Mouse (Mus musculus) cerebellum, adult (tissue): ENCODE results near the gene Lrrc55.
A peak's percentile ranks its signal among the peaks of the same experiment; 100 is the strongest.
"Not testable (repeated sequence)": the region's sequence is repeated elsewhere in the genome, so short reads cannot be mapped to it uniquely, and the experiment has no call there.

ENCODE experiments used
- ATAC-seq: cut with Nextera tagmentation; 2 replicates; pipeline ENCODE4 v1.9.2; 2017; ENCODE audit warnings: mild to moderate bottlenecking, moderate library complexity, mixed read lengths; ENCODE audit not compliant: insufficient number of reproducible peaks, low FRiP score, low TSS enrichment

Lrrc55 gene

DNA sequence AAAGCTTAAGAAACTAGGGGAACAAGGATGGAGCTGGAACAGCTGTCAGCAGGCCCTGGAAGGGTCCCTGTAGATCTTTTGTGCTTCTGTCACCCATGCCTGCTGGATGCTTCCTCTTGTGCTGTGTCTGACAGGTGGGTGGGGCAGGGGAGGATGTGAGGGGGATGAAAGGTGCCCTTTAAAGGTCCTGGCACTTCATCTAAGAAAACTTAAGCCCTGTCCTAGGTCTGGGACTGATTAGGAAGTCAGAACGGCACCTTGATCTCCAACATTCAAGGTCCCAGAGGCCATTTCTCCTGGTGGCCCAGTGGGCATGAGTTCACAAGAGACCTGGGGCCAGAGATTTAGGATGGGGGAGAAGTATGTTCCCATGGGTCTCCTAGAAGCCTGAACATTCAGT lies at the start of gene Lrrc55:
Lrrc55 (minus strand) TSS at position 297 of the 400 bp plus-strand sequence.
- ATAC-seq: no peak

GRCm38 (mm10) chr2:85246506-85247082 lies 49.6 kb upstream of the Lrrc55 start:
- peak; percentile 73 for ATAC-seq

DNA sequence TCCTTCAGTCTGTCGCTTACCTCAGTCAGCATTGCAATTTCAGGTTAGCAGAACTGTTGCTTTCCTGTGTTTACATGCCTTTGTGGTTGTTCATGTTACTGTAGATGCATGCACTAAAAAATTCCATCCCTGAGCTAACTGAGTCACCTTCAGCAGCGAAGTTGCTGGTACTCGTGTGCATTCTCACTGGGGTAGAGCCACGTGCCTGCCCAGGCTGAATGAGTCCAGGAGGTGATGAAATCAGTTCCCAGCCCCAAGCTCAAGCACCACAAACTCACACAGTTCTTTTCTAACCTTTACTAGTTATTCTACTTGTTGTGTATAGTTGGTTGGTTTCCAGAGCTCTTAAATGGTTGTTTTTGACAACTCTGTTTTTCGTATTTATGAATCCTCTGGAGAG lies 48.7 kb upstream of the Lrrc55 start:
- ATAC-seq: no peak

GRCm38 (mm10) chr2:85238068-85238667 lies 41.2 kb upstream of the Lrrc55 start:
- no peak for ATAC-seq

DNA sequence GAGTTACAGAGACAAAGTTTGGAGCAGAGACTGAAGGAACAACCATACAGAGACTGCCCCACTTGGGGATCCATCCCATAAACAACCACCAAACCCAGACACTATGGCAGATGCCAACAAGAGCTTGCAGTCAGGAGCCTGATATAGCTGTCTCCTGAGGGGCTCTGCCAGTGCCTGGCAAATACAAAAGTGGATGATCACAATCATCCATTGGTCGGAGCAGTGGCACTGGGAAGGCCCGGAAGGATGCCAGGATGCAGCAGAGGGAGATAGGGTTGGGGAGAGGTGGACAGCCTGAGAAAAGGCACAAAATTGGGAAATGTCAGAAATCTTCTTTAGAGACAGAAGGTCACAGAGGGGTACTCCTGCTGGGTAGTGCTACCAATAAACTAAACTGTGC lies 40.2 kb upstream of the Lrrc55 start:
- ATAC-seq: not testable (repeated sequence)

GRCm38 (mm10) chr2:85230771-85231511 lies 33.9 kb upstream of the Lrrc55 start:
- ATAC-seq: no peak

- no peak for ATAC-seq
Observed at GRCm38 (mm10) chr2:85229606-85230005, 32.6 kb upstream of the Lrrc55 start.

- ATAC-seq: no peak
Observed at GRCm38 (mm10) chr2:85227816-85228335, 30.9 kb upstream of the Lrrc55 start.

DNA sequence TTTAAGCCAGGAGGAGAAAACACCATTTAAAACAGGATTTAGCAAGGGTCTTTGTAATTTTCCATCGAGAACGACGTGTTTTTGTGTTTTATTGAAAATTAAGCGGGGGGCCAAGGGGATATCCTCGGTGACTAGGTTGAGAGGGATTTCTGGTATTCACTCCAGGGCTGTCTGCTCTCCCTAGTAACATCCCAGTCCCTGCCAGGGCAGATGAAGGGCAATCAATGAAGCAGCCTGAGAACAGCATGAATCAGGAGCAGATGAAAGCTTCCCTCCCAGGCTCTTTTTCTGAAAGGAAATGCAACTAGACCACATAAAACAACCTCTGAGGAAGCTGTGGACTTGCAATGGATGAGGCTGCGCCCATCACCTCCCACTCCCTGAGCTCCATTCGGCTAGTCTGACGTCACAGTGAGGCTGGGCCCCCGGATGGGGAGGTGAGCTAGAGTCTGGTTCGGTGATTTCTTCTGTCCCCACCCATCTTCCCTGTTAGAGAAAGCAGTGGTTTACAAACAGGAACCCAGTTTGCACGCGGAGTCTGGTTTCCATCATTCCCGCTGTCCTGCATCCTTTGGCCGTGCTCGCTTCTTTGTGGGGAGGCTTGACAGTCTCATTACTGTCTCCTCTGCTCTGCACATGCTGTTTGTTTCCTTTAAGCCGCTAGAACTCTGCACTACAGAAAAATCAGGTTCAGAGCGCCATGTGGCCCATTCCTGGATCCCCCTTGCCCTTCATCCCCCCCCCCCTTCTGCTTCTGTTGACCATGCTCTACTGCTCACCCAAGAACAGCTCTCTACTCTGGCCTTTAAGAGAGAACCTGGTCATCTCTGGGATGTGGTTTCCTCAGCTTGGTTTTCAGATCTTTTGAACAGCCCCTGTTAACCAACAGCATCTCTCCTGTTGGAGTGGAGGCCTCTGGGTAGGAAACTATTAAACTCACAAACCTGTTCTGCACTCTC lies 27.5 kb upstream of the Lrrc55 start:
- no peak for ATAC-seq

GRCm38 (mm10) chr2:85216606-85217005 lies 19.6 kb upstream of the Lrrc55 start:
- ATAC-seq: no peak

DNA sequence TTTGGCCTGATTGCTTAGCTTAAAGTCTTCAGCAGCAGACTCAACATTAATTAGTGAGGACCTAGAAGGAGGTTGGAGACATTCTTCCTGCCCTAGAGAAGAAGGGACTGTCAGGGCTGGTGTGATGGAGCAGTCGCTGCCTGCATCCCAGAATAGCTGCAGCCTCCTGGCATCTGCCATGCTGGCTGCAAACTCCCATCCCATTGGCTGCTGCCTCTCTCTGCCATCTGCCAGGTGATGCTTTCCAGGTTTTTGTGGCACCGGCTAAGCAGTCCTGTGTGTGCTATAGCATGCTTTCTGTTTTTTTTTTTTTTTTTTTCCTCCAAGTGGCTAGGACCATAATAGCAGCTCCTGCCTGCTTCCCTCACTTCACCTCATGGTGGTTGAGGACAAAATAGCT lies 16.7 kb upstream of the Lrrc55 start:
- ATAC-seq: peak; percentile 98

GRCm38 (mm10) chr2:85209301-85209700 lies 12.3 kb upstream of the Lrrc55 start:
- no peak for ATAC-seq

GRCm38 (mm10) chr2:85205170-85205569 lies 8.2 kb upstream of the Lrrc55 start:
- no peak for ATAC-seq

- ATAC-seq: peak; percentile 54; the same call in 1 of the 2 replicates
Observed at GRCm38 (mm10) chr2:85198011-85198965, 1.3 kb upstream of the Lrrc55 start.

DNA sequence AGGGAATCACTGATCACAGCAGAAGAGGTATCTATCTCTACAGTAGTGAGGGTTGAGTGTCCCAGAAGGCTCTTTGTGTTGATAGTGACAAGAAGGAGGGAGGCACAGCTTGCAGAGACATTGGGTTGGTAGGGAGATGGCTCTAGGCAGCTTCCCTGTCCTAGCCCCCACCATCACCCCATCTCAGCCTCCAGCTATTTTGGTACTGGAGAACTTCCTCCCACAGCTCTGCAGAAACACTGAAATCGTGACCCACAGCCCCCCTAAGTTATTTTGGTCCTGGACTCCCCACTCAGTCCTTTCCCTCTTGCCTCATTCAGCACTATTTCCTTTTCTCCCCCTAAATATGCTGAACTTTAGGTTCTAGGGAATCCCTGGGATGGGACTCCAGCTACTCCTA lies 2.4 kb downstream of the Lrrc55 start:
- no peak for ATAC-seq

GRCm38 (mm10) chr2:85187582-85188151 lies 9.3 kb downstream of the Lrrc55 start:
- ATAC-seq: no peak

GRCm38 (mm10) chr2:85178139-85178800 lies 18.7 kb downstream of the Lrrc55 start:
- ATAC-seq: no peak

DNA sequence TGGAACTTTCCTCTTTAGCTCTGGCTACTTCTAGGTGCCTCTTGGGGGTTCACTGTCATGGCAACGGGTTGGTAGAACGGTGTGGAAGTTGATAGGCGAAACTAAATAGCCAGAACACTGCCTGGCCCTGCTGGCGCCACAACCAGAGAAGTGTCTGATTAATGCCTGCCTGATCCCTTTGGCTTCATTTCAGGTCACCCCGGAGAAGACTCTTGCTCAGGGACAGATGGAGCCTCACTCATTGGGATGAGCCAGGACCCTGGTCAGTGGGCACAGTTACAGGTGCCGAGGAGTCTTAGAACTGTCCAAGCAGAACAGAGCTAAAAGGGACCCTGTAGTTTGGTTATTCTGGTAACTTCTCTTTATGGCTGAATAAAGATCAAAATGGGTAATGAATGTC lies 23.5 kb downstream of the Lrrc55 start:
- ATAC-seq: no peak
